Mouse (Mus musculus) hindbrain, embryonic 16.5 days (tissue): ENCODE measurements around the gene Gm5485. TPM values are rescaled to one million over a fixed set of nuclear protein-coding genes. Genes with fewer than 3 reads are reported as not detected.

Experiments used
- ATAC-seq: fragments of 200-750 bp; cut with Nextera tagmentation; 2 replicates; pipeline ENCODE4 v1.8.0; 2017; ENCODE audit warnings: moderate TSS enrichment, moderate library complexity
- H3K27ac ChIP-seq: fragments of 300-500 bp; sonication (generic); 2 replicates; pipeline ENCODE4 v1.5.1; 2014; ENCODE audit warnings: low read depth, mild to moderate bottlenecking, control low read depth, low read length, moderate library complexity
- H3K27me3 ChIP-seq: fragments of 300-500 bp; sonication (generic); replicated peaks from 2 replicates; pipeline ENCODE4 v1.6.1; 2014; ENCODE audit warnings: low read length; ENCODE audit not compliant: control insufficient read depth, insufficient read depth
- H3K36me3 ChIP-seq: fragments of 300-500 bp; sonication (generic); 2 replicates; pipeline ENCODE4 v1.6.1; 2014; ENCODE audit warnings: mild to moderate bottlenecking, low read length, moderate library complexity, mixed read lengths; ENCODE audit not compliant: control insufficient read depth, insufficient read depth
- H3K4me1 ChIP-seq: fragments of 300-500 bp; sonication (generic); 2 replicates; pipeline ENCODE4 v1.6.1; 2014; ENCODE audit warnings: low read depth, low read length; ENCODE audit not compliant: control insufficient read depth, insufficient read depth
- H3K4me2 ChIP-seq: fragments of 300-500 bp; sonication (generic); 2 replicates; pipeline ENCODE4 v1.6.1; 2014; ENCODE audit warnings: mild to moderate bottlenecking, low read length, control low read depth, moderate library complexity
- H3K4me3 ChIP-seq: fragments of 300-500 bp; sonication (generic); 2 replicates; pipeline ENCODE4 v1.5.1; 2014; ENCODE audit warnings: mild to moderate bottlenecking, low read length, control low read depth, moderate library complexity
- H3K9ac ChIP-seq: fragments of 300-500 bp; sonication (generic); 2 replicates; pipeline ENCODE4 v1.6.1; 2014; ENCODE audit warnings: low read depth, mild to moderate bottlenecking, control low read depth, low read length, moderate library complexity
- H3K9me3 ChIP-seq: fragments of 300-500 bp; sonication (generic); 2 replicates; pipeline ENCODE4 v1.6.1; 2014; ENCODE audit warnings: mild to moderate bottlenecking, low read length, moderate library complexity; ENCODE audit not compliant: control insufficient read depth
- WGBS: fragments of 180-500 bp; shearing (Covaris S2); extraction: QIAGEN DNeasy Blood & Tissue Kit; methylation state at CpG from one replicate; pipeline ENCODE4 v1.1.7; 2014; 5-methylcytosine and 5-hydroxymethylcytosine counted together
- polyA plus RNA-seq: library from polyadenylated mRNA; unstranded; fragments of >200 nt; fragmentation: Nextera tagmentation; extraction: Ambion mirVana; gene quantifications from 2 replicates; pipeline ENCODE4 v1.2.1, GENCODE M21; 2015

Gene Gm5485
- polyA plus RNA-seq = not detected in 2 replicates

DNA sequence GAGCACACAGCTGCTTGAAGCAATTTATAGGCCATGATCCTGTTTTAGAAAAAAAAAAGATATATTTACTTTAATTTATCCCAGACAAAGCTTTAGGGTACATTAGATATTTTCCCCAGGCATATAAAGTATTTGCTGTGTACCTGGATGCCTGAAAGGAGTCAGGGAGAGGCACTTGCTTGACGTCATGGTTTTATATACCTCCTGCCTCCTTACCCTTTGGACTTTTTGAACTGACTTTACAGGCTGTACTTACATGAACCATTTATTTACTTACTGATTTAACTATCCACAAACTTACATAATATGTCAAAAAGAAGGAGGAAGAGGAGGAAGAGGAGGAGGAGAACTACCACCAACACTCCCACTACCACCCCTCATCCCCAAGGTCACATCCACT, at the start of gene Gm5485:
TSS of gene Gm5485 (minus strand) at position 171 of the 400 bp plus-strand sequence.
- Histone ChIP-seq H3K9me3 (no peaks in the 10 kb centered on the region), H3K4me1 (no peaks in the 10 kb centered on the region), H3K27me3 (no peaks in the 10 kb centered on the region), H3K4me3 (no peak within 1 kb of the TSS), H3K4me2 (no peak within 1 kb of the TSS), H3K27ac (no peak within 1 kb of the TSS), H3K9ac (no peak within 1 kb of the TSS), H3K36me3 (no peaks in the 10 kb centered on the region)
- WGBS = 93% methylated on average over 1 of the region's 1 CpGs
- no peak for ATAC-seq

GRCm38 (mm10) chr16:48453264-48453663, 41.0 kb upstream of the Gm5485 start:
- Histone ChIP-seq H3K4me2 (no peak overlapping the region), H3K4me3 (no peak overlapping the region), H3K4me1 (no peaks in the 10 kb centered on the region), H3K36me3 (no peaks in the 10 kb centered on the region), H3K27ac (no peak overlapping the region), H3K27me3 (no peaks in the 10 kb centered on the region), H3K9me3 (peaks cover 4% of the 10 kb centered on the region; the same call in 1 of the 2 replicates), H3K9ac (no peak overlapping the region)
- no peak for ATAC-seq
- 90% methylated on average over 3 of the region's 3 CpGs for WGBS

DNA sequence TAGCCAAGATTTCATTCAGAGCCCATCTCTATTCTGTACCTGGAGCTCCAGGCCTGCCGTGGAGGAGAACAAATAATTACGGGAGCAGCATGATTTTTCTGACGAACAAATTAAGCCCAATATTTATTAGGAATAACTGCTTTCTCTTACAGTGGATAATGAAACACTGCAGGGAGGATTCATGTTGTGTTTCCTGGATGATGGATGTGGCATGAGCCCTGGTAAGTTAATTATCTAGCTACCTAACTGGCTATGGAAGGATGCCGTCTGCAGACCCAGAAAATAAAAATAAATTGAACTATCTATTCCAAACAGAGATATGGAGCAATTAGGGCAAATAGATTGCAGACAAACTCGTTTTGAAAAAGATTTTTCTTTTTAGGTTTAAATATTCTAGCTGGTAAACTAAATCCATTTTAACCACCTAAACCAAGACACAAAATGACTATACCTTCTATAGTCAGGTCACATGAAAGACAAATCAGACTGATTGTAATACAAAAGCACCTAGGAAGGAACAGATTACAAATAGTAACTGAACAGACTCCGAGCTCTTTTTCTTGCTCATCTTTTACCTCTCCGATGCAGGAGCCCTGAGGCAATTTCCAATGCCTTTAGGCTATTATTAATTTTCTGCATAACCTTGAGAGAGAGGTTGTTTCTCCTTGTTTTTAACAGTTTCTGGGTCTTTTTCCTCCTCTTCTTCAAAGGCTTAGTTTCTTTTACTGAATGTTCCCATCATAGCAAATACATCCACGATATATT, 34.1 kb upstream of the Gm5485 start:
- Histone ChIP-seq H3K27ac (no peak overlapping the region), H3K4me2 (no peak overlapping the region), H3K4me3 (no peak overlapping the region), H3K4me1 (no peaks in the 10 kb centered on the region), H3K9ac (no peak overlapping the region), H3K36me3 (no peaks in the 10 kb centered on the region; the same call in 1 of the 2 replicates), H3K9me3 (no peaks in the 10 kb centered on the region), H3K27me3 (no peaks in the 10 kb centered on the region)
- WGBS = 59% methylated on average over 8 of the region's 8 CpGs
- peak; percentile 73; the same call in 1 of the 2 replicates for ATAC-seq

GRCm38 (mm10) chr16:48444589-48444988, 32.4 kb upstream of the Gm5485 start:
- Histone ChIP-seq H3K4me2 (no peak overlapping the region), H3K9me3 (no peaks in the 10 kb centered on the region), H3K9ac (no peak overlapping the region), H3K36me3 (no peaks in the 10 kb centered on the region; the same call in 1 of the 2 replicates), H3K27ac (no peak overlapping the region), H3K27me3 (no peaks in the 10 kb centered on the region), H3K4me3 (no peak overlapping the region), H3K4me1 (no peaks in the 10 kb centered on the region)
- WGBS = 94% methylated on average over 5 of the region's 5 CpGs
- no peak for ATAC-seq

GRCm38 (mm10) chr16:48437476-48437875, 25.3 kb upstream of the Gm5485 start:
- Histone ChIP-seq H3K4me2 (no peak overlapping the region), H3K9ac (no peak overlapping the region), H3K4me3 (no peak overlapping the region), H3K4me1 (no peaks in the 10 kb centered on the region), H3K27ac (no peak overlapping the region), H3K9me3 (no peaks in the 10 kb centered on the region), H3K27me3 (no peaks in the 10 kb centered on the region), H3K36me3 (no peaks in the 10 kb centered on the region)
- ATAC-seq = no peak

- no peaks in the 10 kb centered on the region for H3K4me1 ChIP-seq
- no peaks in the 10 kb centered on the region for H3K9me3 ChIP-seq
- no peak overlapping the region for H3K4me3 ChIP-seq
- 10% methylated on average over 1 of the region's 1 CpGs for WGBS
- H3K4me2 ChIP-seq = no peak overlapping the region
- no peak overlapping the region for H3K27ac ChIP-seq
- no peak for ATAC-seq
- no peaks in the 10 kb centered on the region for H3K36me3 ChIP-seq
- H3K27me3 ChIP-seq = no peaks in the 10 kb centered on the region
- H3K9ac ChIP-seq = no peak overlapping the region
Measured at GRCm38 (mm10) chr16:48435454-48435853, 23.2 kb upstream of the Gm5485 start.

- no peaks in the 10 kb centered on the region for H3K4me1 ChIP-seq
- no peaks in the 10 kb centered on the region for H3K27me3 ChIP-seq
- H3K27ac ChIP-seq = no peak within 1 kb of the TSS
- ATAC-seq = no peak
- 93% methylated on average over 15 of the region's 15 CpGs for WGBS
- H3K4me3 ChIP-seq = no peak within 1 kb of the TSS
- no peak within 1 kb of the TSS for H3K9ac ChIP-seq
- H3K9me3 ChIP-seq = no peaks in the 10 kb centered on the region
- H3K4me2 ChIP-seq = no peak within 1 kb of the TSS
- H3K36me3 ChIP-seq = no peaks in the 10 kb centered on the region
Measured at GRCm38 (mm10) chr16:48431027-48431426, 18.8 kb upstream of the Gm5485 start, which contains the start of gene Morc1. Gene Morc1, plus strand, starts transcription at chr16:48431237.

- Histone ChIP-seq H3K9me3 (no peaks in the 10 kb centered on the region), H3K4me1 (no peaks in the 10 kb centered on the region), H3K27me3 (no peaks in the 10 kb centered on the region), H3K27ac (no peak overlapping the region), H3K36me3 (no peaks in the 10 kb centered on the region), H3K9ac (no peak overlapping the region), H3K4me3 (no peak overlapping the region), H3K4me2 (no peak overlapping the region)
- peak; percentile 69; the same call in 1 of the 2 replicates for ATAC-seq
- WGBS = 52% methylated on average over 1 of the region's 1 CpGs
Measured at GRCm38 (mm10) chr16:48429427-48429826, 17.2 kb upstream of the Gm5485 start.

DNA sequence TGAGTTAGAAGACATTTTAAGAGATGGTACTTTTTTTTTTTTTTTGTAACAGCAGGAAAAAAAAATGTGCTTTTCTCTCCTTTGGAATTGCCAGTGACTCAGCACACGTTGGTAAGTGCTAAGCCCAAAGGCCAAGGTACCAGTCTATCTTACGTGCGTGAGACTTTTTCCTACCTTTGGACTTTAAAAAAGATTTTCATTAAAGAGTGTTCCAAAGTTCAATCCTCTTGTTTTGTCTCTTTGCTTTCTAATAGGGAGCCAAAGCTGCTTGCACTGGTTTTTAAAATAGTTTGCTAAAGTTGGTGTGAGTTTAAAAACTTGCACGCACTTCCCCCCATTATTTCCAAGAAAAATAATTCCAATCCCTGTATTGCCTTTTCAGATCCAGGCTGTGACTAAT, 11.9 kb upstream of the Gm5485 start:
- Histone ChIP-seq H3K36me3 (no peaks in the 10 kb centered on the region), H3K9me3 (no peaks in the 10 kb centered on the region), H3K27me3 (no peaks in the 10 kb centered on the region), H3K4me1 (no peaks in the 10 kb centered on the region), H3K4me3 (no peak overlapping the region), H3K4me2 (no peak overlapping the region), H3K27ac (no peak overlapping the region), H3K9ac (no peak overlapping the region)
- WGBS = 68% methylated on average over 4 of the region's 4 CpGs
- no peak for ATAC-seq
